Mouse (Mus musculus): ENCODE measurements around the gene Ackr3. TPM values are rescaled to one million over a fixed set of nuclear protein-coding genes. Genes with fewer than 3 reads are reported as not detected.

Gene Ackr3
- under 1 TPM; 0.11 TPM for total RNA-seq (2023)

GRCm38 (mm10) chr1:90203783-90204690 is at the start of gene Ackr3:
Gene Ackr3, plus strand, starts transcription at chr1:90203980.

Other genes starting within 250 kb of the Ackr3 start
- gene Asb18, start 189.3 kb upstream of the Ackr3 start, total RNA-seq (2023), result not detected
- gene Iqca, start 50.6 kb upstream of the Ackr3 start, total RNA-seq (2023), result not detected